Mouse (Mus musculus): ENCODE data around the gene Cnr1. TPM values are rescaled to one million over a fixed set of nuclear protein-coding genes. Genes with fewer than 3 reads are reported as not detected.

Gene Cnr1
- total RNA-seq, 1 experiment, result 0.54 TPM

GRCm38 (mm10) chr4:33926010-33926409 lies 1.6 kb downstream of the Cnr1 start:
- Histone ChIP-seq H3K4me1 (ENCODE audit: control insufficient read depth in 2 of 2, insufficient read depth in 2 of 2, low read length in 2 of 2, poor library complexity in 1 of 2) (peaks cover 0 to 2% of the 10 kb centered on the region in 2 experiments; a peak in 2 of 4 replicates), H3K36me3 (ENCODE audit: control insufficient read depth, insufficient read depth, low read length, poor library complexity, severe bottlenecking) (no peaks in the 10 kb centered on the region), H3K4me3 (ENCODE audit: insufficient read depth in 1 of 2, low read depth in 1 of 2, low read length in 2 of 2, poor library complexity in 1 of 2, severe bottlenecking in 1 of 2) (no peak overlapping the region), H3K9ac (ENCODE audit: insufficient read depth, low read depth, low read length, poor library complexity, severe bottlenecking) (no peak overlapping the region), H3K9me3 (ENCODE audit: control insufficient read depth, insufficient read depth, low read depth, low read length) (no peaks in the 10 kb centered on the region), H3K27ac (ENCODE audit: insufficient read depth, low read depth, low read length, poor library complexity, severe bottlenecking) (no peak overlapping the region)
- in situ Hi-C loops (cut with MboI; ENCODE audit: low sequenced_read_pairs in 2 of 2, unreplicated experiment in 2 of 2), result no loop called here
- no peak for DNase-seq (ENCODE audit: low read depth, low spot score)
- TF ChIP-seq MAFK (IDR thresholded peaks at IDR 0.05; ENCODE audit: insufficient read depth, low read depth, low read length) (no peak), ZNF384 (IDR thresholded peaks at IDR 0.05; ENCODE audit: low read depth, low read length) (no peak), HCFC1 (IDR thresholded peaks at IDR 0.05; ENCODE audit: borderline replicate concordance, insufficient read depth, low read length) (no peak), ZC3H11A (IDR thresholded peaks at IDR 0.05; ENCODE audit: borderline replicate concordance, low read depth, low read length) (no peak), CHD2 (IDR thresholded peaks at IDR 0.05; ENCODE audit: low read depth, low read length) (no peak)

GRCm38 (mm10) chr4:33926730-33927263 lies 2.4 kb downstream of the Cnr1 start:
- no peak overlapping the region for H3K4me3 ChIP-seq (ENCODE audit: insufficient read depth in 1 of 2, low read depth in 1 of 2, low read length in 2 of 2, poor library complexity in 1 of 2, severe bottlenecking in 1 of 2)
- no peak overlapping the region for H3K27ac ChIP-seq (ENCODE audit: insufficient read depth, low read depth, low read length, poor library complexity, severe bottlenecking)
- no peak overlapping the region for H3K9ac ChIP-seq (ENCODE audit: insufficient read depth, low read depth, low read length, poor library complexity, severe bottlenecking)
- H3K36me3 ChIP-seq (ENCODE audit: control insufficient read depth, insufficient read depth, low read length, poor library complexity, severe bottlenecking), result no peaks in the 10 kb centered on the region
- no peak for TF ChIP-seq HCFC1 (IDR thresholded peaks at IDR 0.05; ENCODE audit: borderline replicate concordance, insufficient read depth, low read length)
- no peak for TF ChIP-seq CHD2 (IDR thresholded peaks at IDR 0.05; ENCODE audit: low read depth, low read length)
- TF ChIP-seq MAFK (IDR thresholded peaks at IDR 0.05; ENCODE audit: insufficient read depth, low read depth, low read length), result no peak
- no peak for TF ChIP-seq ZNF384 (IDR thresholded peaks at IDR 0.05; ENCODE audit: low read depth, low read length)
- TF ChIP-seq ZC3H11A (IDR thresholded peaks at IDR 0.05; ENCODE audit: borderline replicate concordance, low read depth, low read length), result no peak
- no peak for DNase-seq (ENCODE audit: low read depth, low spot score)
- no peaks in the 10 kb centered on the region for H3K9me3 ChIP-seq (ENCODE audit: control insufficient read depth, insufficient read depth, low read depth, low read length)
- H3K4me1 ChIP-seq (ENCODE audit: control insufficient read depth in 2 of 2, insufficient read depth in 2 of 2, low read length in 2 of 2, poor library complexity in 1 of 2), result peaks cover 0 to 2% of the 10 kb centered on the region in 2 experiments; a peak in 2 of 4 replicates
- in situ Hi-C loops (cut with MboI; ENCODE audit: low sequenced_read_pairs in 2 of 2, unreplicated experiment in 2 of 2), result no loop called here

DNA sequence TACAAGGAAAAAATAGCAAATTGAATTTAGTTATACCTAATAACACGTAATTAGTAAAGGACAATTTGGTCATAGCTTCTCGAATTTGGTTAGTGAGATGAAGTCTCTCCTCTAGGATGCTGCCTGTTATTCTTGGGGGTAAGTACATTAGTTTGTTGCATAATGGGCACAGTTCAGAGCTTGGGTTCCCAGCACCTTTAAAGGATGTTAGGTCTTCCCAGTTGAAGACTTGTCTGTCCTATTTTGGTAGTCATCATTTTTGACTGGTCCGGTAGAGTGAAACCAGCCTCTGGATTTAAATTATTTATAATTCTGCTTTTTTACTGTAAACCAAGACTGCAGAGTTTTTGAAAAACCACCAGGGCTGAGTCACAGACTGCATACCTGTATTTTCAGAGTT lies 3.3 kb downstream of the Cnr1 start:
- TF ChIP-seq ZNF384 (IDR thresholded peaks at IDR 0.05; ENCODE audit: low read depth, low read length), result no peak
- Histone ChIP-seq H3K4me1 (ENCODE audit: control insufficient read depth in 2 of 2, insufficient read depth in 2 of 2, low read length in 2 of 2, poor library complexity in 1 of 2) (peaks cover 0 to 2% of the 10 kb centered on the region in 2 experiments; a peak in 2 of 4 replicates), H3K9ac (ENCODE audit: insufficient read depth, low read depth, low read length, poor library complexity, severe bottlenecking) (no peak overlapping the region), H3K36me3 (ENCODE audit: control insufficient read depth, insufficient read depth, low read length, poor library complexity, severe bottlenecking) (no peaks in the 10 kb centered on the region), H3K9me3 (ENCODE audit: control insufficient read depth, insufficient read depth, low read depth, low read length) (no peaks in the 10 kb centered on the region), H3K4me3 (ENCODE audit: insufficient read depth in 1 of 2, low read depth in 1 of 2, low read length in 2 of 2, poor library complexity in 1 of 2, severe bottlenecking in 1 of 2) (no peak overlapping the region), H3K27ac (ENCODE audit: insufficient read depth, low read depth, low read length, poor library complexity, severe bottlenecking) (no peak overlapping the region)
- in situ Hi-C loops (cut with MboI; ENCODE audit: low sequenced_read_pairs in 2 of 2, unreplicated experiment in 2 of 2), result no loop called here
- no peak for DNase-seq (ENCODE audit: low read depth, low spot score)

DNA sequence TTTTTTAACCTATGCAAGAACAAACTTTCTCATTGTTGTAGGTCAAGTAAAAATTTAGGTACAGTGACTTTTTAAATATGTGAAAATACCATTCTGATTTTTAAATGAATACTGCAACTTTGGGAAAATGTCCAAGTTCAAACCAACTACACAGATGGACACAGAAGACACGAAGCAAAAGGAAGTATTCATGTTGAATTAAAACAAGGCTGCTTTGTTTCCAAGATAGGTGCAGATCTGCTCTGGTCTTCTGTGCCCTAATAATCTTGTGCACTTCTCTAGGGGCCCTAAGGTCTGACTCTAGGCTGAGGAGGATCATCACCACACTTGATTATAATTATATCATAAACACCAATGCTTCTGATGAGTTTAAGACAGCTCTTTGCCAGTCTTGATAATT lies 4.1 kb downstream of the Cnr1 start:
- H3K36me3 ChIP-seq (ENCODE audit: control insufficient read depth, insufficient read depth, low read length, poor library complexity, severe bottlenecking), result no peaks in the 10 kb centered on the region
- peaks cover 0 to 2% of the 10 kb centered on the region in 2 experiments; a peak in 1 of 4 replicates for H3K4me1 ChIP-seq (ENCODE audit: control insufficient read depth in 2 of 2, insufficient read depth in 2 of 2, low read length in 2 of 2, poor library complexity in 1 of 2)
- no peak overlapping the region for H3K27ac ChIP-seq (ENCODE audit: insufficient read depth, low read depth, low read length, poor library complexity, severe bottlenecking)
- no peak overlapping the region for H3K4me3 ChIP-seq (ENCODE audit: insufficient read depth in 1 of 2, low read depth in 1 of 2, low read length in 2 of 2, poor library complexity in 1 of 2, severe bottlenecking in 1 of 2)
- H3K9me3 ChIP-seq (ENCODE audit: control insufficient read depth, insufficient read depth, low read depth, low read length), result no peaks in the 10 kb centered on the region
- DNase-seq (ENCODE audit: low read depth, low spot score), result no peak
- no peak overlapping the region for H3K9ac ChIP-seq (ENCODE audit: insufficient read depth, low read depth, low read length, poor library complexity, severe bottlenecking)
- no peak for TF ChIP-seq ZC3H11A (IDR thresholded peaks at IDR 0.05; ENCODE audit: borderline replicate concordance, low read depth, low read length)
- no peak for TF ChIP-seq ZNF384 (IDR thresholded peaks at IDR 0.05; ENCODE audit: low read depth, low read length)
- no peak for TF ChIP-seq CHD2 (IDR thresholded peaks at IDR 0.05; ENCODE audit: low read depth, low read length)
- TF ChIP-seq MAFK (IDR thresholded peaks at IDR 0.05; ENCODE audit: insufficient read depth, low read depth, low read length), result no peak
- TF ChIP-seq HCFC1 (IDR thresholded peaks at IDR 0.05; ENCODE audit: borderline replicate concordance, insufficient read depth, low read length), result no peak
- in situ Hi-C loops (cut with MboI; ENCODE audit: low sequenced_read_pairs in 2 of 2, unreplicated experiment in 2 of 2), result no loop called here

DNA sequence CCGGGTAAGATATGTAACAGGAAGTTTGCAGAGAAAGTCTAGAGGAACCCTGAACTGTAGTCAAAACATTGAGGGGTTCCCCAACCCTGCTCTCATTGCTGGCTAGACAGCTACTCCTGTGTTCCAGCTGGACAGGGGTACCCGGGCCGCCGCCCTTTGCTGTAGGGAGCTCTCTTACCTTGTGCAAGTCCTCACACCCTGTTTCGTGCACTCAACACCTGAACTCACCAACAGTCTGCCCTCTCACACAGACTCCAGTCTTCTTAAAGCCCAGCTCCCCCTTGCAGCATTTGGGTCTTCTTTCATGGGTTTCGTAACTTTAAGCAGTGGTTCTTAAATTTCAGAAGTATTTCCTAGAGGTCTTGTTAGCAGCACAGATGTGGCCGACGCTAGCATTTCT lies 7.0 kb downstream of the Cnr1 start:
- TF ChIP-seq MAFK (IDR thresholded peaks at IDR 0.05; ENCODE audit: insufficient read depth, low read depth, low read length) (no peak), ZNF384 (IDR thresholded peaks at IDR 0.05; ENCODE audit: low read depth, low read length) (no peak), CHD2 (IDR thresholded peaks at IDR 0.05; ENCODE audit: low read depth, low read length) (no peak), ZC3H11A (IDR thresholded peaks at IDR 0.05; ENCODE audit: borderline replicate concordance, low read depth, low read length) (no peak), HCFC1 (IDR thresholded peaks at IDR 0.05; ENCODE audit: borderline replicate concordance, insufficient read depth, low read length) (no peak)
- H3K9me3 ChIP-seq (ENCODE audit: control insufficient read depth, insufficient read depth, low read depth, low read length), result no peaks in the 10 kb centered on the region
- H3K4me1 ChIP-seq (ENCODE audit: control insufficient read depth in 2 of 2, insufficient read depth in 2 of 2, low read length in 2 of 2, poor library complexity in 1 of 2), result no peaks in the 10 kb centered on the region
- H3K27ac ChIP-seq (ENCODE audit: insufficient read depth, low read depth, low read length, poor library complexity, severe bottlenecking), result no peak overlapping the region
- no peaks in the 10 kb centered on the region for H3K36me3 ChIP-seq (ENCODE audit: control insufficient read depth, insufficient read depth, low read length, poor library complexity, severe bottlenecking)
- in situ Hi-C loops (cut with MboI; ENCODE audit: low sequenced_read_pairs in 2 of 2, unreplicated experiment in 2 of 2), result no loop called here
- no peak overlapping the region for H3K9ac ChIP-seq (ENCODE audit: insufficient read depth, low read depth, low read length, poor library complexity, severe bottlenecking)
- no peak overlapping the region for H3K4me3 ChIP-seq (ENCODE audit: insufficient read depth in 1 of 2, low read depth in 1 of 2, low read length in 2 of 2, poor library complexity in 1 of 2, severe bottlenecking in 1 of 2)
- no peak for DNase-seq (ENCODE audit: low read depth, low spot score)
